Mouse (Mus musculus): ENCODE measurements around the gene Atp6ap1l. TPM values are rescaled to one million over a fixed set of nuclear protein-coding genes. Genes with fewer than 3 reads are reported as not detected.

Gene Atp6ap1l
- total and polyA plus RNA-seq, 3 experiments: not detected

DNA sequence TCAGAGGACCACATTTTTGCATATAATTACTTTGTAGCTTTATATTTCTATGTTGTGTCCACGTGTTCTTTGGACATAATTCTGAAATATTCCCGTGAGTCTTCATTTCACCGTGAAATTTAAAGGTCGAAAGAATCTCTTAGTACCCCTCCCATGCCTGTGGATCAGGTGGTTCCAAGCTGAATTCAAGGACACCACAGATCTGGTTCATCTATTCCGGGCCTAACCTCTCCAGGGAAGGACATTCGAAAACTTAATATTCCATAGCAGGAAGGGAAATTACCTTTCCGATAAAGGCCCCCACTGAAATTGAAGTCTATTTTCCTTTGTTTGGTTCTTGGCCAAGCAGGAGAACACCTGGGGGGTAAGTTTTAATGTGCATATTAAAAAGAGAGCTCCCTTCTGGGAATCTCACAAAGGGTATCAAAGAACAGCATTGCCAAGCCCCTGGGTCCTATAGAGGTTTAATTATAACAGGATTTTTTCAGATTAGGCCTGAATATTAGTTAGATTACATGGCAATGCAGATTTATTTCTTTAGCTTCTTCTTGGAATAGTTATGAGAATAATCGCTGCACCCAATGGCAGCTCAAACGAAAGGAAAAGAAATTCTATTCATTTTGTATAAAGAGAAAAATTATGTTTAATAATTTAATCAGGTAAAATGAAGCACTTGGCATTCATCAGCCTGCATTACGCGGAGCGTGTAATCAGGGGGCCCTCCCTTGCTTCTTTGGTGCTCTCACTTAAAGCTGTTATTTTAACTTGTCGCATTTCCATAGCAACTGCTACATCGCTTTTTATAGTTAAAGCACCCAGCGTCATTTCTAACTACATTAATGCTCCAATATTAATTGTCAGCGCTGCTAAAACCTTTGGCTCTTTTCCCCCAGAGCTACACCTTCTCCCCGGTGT is 7.9 kb upstream of the Atp6ap1l start:
- Histone ChIP-seq H3K36me3 (ENCODE audit: control insufficient read depth in 1 of 2, insufficient read depth in 2 of 2, low read length in 2 of 2) (no peaks in the 10 kb centered on the region), H3K9ac (ENCODE audit: control insufficient read depth, low read depth, low read length, poor library complexity, severe bottlenecking) (no peak overlapping the region), H3K27ac (ENCODE audit: control insufficient read depth, low read depth, low read length) (no peak overlapping the region), H3K9me3 (replicated peaks; ENCODE audit: insufficient read depth, low read length) (no peaks in the 10 kb centered on the region), H3K4me3 (ENCODE audit: control insufficient read depth in 1 of 2, insufficient read depth in 1 of 2, low read depth in 2 of 2, low read length in 2 of 2) (no peak overlapping the region), H3K27me3 (ENCODE audit: control insufficient read depth in 1 of 2, insufficient read depth in 2 of 2, low read length in 2 of 2) (peaks cover 0 to 3% of the 10 kb centered on the region in 2 experiments; a peak in 1 of 4 replicates), H3K79me2 (ENCODE audit: control insufficient read depth, insufficient read depth, low read length, poor library complexity) (no peaks in the 10 kb centered on the region), H3K4me1 (ENCODE audit: control insufficient read depth in 1 of 2, insufficient read depth in 2 of 2, low read length in 2 of 2) (no peaks in the 10 kb centered on the region)
- DNase-seq (ENCODE audit: low read depth, low spot score): no peak
- no peak for TF ChIP-seq ELF1 (IDR thresholded peaks at IDR 0.05; ENCODE audit: low read depth, low read length)
- no peak for TF ChIP-seq ETS1 (IDR thresholded peaks at IDR 0.05; ENCODE audit: low read depth, low read length)
- TF ChIP-seq ZMIZ1 (IDR thresholded peaks at IDR 0.05; ENCODE audit: low read depth, low read length): no peak

- Histone ChIP-seq H3K27me3 (ENCODE audit: control insufficient read depth in 1 of 2, insufficient read depth in 2 of 2, low read length in 2 of 2) (no peaks in the 10 kb centered on the region; a peak in 2 of 4 replicates), H3K4me1 (ENCODE audit: control insufficient read depth in 1 of 2, insufficient read depth in 2 of 2, low read length in 2 of 2) (no peaks in the 10 kb centered on the region), H3K9ac (ENCODE audit: control insufficient read depth, low read depth, low read length, poor library complexity, severe bottlenecking) (no peak overlapping the region), H3K4me3 (ENCODE audit: control insufficient read depth in 1 of 2, insufficient read depth in 1 of 2, low read depth in 2 of 2, low read length in 2 of 2) (no peak overlapping the region), H3K27ac (ENCODE audit: control insufficient read depth, low read depth, low read length) (no peak overlapping the region), H3K79me2 (ENCODE audit: control insufficient read depth, insufficient read depth, low read length, poor library complexity) (no peaks in the 10 kb centered on the region), H3K36me3 (ENCODE audit: control insufficient read depth in 1 of 2, insufficient read depth in 2 of 2, low read length in 2 of 2) (no peaks in the 10 kb centered on the region), H3K9me3 (replicated peaks; ENCODE audit: insufficient read depth, low read length) (no peaks in the 10 kb centered on the region)
- no peak for DNase-seq (ENCODE audit: low read depth, low spot score)
- TF ChIP-seq MAFK (IDR thresholded peaks at IDR 0.05; ENCODE audit: borderline replicate concordance, low read depth, low read length) (no peak), GABPA (IDR thresholded peaks at IDR 0.05; ENCODE audit: low read depth, low read length) (no peak), POLR2A (IDR thresholded peaks at IDR 0.05; ENCODE audit: control insufficient read depth in 1 of 2, insufficient read depth in 1 of 2, low read depth in 1 of 2, low read length in 2 of 2, poor library complexity in 1 of 2) (no peak), TAL1 (IDR thresholded peaks at IDR 0.05; ENCODE audit: low read length) (no peak), ZC3H11A (IDR thresholded peaks at IDR 0.05; ENCODE audit: low read depth, low read length) (no peak), USF1 (IDR thresholded peaks at IDR 0.05; ENCODE audit: low read depth, low read length) (no peak), E2F4 (IDR thresholded peaks at IDR 0.05; ENCODE audit: borderline replicate concordance, low read depth, low read length) (no peak), POLR2AphosphoS5 (IDR thresholded peaks at IDR 0.05; ENCODE audit: borderline replicate concordance, low read depth, low read length) (no peak), MAX (IDR thresholded peaks at IDR 0.05; ENCODE audit: low read length) (no peak), NELFE (IDR thresholded peaks at IDR 0.05; ENCODE audit: low read depth, low read length) (no peak), MXI1 (IDR thresholded peaks at IDR 0.05; ENCODE audit: low read depth, low read length) (no peak), RAD21 (IDR thresholded peaks at IDR 0.05; ENCODE audit: low read depth, low read length) (no peak), JUND (IDR thresholded peaks at IDR 0.05; ENCODE audit: low read depth, low read length) (no peak), RCOR1 (IDR thresholded peaks at IDR 0.05; ENCODE audit: low read depth, low read length) (no peak), CHD1 (IDR thresholded peaks at IDR 0.05; ENCODE audit: low read depth, low read length) (no peak)
These were observed 2.2 kb upstream of the Atp6ap1l start for GRCm38 (mm10) chr13:90907376-90907775.

Data from MEL (cell line).